Mouse (Mus musculus): ENCODE measurements around the gene 2310046K23Rik.
"Not testable (repeated sequence)": the region's sequence is repeated elsewhere in the genome, so short reads cannot be mapped to it uniquely, and the experiment has no call there.

The 2310046K23Rik gene

DNA sequence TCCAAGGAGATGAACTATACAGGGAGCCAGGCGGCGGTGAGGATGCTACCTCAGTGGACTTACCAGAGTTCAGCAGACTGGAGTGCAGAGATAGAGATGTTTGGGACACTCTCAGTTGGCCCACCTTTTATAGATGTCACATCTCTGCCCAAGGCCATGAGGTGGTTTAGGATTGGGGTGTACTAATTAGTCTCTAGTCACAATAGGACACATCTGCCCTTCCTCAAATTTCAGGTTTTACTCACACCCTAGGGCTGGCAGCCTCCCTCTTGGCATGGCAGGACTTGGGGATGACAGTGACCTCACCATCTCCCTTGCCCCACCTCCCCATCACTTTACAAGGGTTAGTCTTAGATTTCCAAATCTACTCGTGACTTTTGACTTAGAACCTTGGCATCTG is at the start of gene 2310046K23Rik:
TSS of gene 2310046K23Rik (minus strand) at position 101 of the 400 bp plus-strand sequence.
- no peak for DNase-seq (ENCODE audit: low read depth, low spot score)

DNA sequence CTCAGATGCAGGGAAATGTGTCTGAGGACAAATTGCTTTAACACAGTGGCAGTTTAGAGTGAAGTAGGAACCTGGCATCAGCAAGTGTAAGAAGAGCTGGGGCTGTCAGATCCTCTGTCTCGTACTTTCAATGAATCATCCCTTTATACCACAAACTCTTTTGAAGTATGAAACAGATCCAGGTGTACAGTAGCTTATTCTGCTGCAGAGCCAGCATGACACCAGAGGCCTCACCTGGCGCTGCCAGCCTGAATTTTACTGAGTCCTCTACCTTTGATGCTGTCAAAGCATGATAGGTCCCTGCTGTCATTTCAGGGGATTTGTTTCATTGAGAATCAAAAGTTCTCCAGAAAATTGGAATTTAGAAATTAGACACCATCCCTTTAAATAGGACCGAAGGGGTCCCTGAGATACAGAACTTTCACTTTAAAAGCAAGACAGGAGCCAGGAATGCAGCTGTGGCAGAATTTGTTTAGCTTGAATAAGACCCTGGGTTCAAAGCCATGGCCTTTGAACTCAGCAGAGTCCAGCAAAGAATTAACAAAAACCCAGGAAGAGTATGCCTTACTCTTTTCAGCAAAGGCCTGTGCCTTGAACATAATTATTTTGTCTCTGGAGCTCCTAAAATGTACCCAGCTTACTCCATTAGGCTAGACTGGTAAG is 49.0 kb upstream of the 2310046K23Rik start:
- DNase-seq (ENCODE audit: low read depth, low spot score): no peak

DNA sequence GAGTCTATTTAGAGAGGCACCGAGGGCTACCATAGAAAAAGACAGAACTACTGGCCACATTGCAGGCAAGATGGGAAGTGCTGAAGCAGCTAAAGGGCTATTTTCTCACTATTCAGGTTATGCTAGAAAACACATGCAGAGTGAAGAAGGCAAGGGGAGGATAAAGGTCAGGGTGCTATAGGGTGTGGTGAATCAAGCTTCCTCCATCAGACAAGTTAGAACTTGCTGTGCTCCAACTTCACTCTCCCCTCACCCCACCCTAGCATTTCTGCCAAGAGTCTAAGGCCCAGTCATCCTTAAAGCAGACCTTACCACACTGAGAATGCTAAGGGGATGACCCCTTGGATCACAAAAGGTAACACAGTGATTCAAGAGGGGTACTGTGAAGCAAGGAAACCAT is 45.2 kb upstream of the 2310046K23Rik start:
- DNase-seq (ENCODE audit: low read depth, low spot score): no peak

DNA sequence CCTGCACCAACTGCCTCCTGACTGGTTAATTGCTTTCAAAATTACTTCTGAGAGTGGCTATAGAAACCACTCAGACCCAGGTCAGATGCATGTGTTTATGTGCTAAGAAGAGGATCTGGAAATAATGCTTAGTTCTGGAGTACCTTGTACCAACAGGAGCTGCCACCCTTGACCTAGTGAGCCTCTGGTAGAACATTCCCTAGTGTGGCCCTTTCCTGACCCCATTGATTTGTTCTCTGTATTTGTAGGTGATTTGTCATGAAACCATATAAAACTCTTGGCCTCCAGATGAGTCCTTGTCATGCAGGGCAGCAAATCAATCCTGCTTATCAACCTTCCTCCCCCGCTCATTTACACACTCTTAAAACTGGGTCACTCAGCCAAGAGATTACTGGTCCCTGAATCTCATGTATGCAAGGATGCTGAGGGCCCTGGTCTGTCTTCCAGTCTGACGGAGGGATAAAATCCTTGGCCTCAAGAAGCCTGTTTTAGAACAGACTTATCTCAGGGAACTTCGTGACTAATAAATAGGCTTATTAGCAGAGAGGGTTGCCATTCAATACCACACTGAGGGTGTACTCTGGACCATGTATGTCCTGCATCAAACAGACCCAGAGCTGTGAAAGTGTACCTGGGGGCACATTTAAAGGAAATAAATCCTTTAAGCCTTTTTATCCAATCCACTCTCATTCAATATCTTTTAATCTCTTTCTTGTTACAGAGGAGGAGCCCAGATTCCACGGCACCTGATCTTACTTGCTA is 44.5 kb upstream of the 2310046K23Rik start:
- no peak for DNase-seq (ENCODE audit: low read depth, low spot score)

DNA sequence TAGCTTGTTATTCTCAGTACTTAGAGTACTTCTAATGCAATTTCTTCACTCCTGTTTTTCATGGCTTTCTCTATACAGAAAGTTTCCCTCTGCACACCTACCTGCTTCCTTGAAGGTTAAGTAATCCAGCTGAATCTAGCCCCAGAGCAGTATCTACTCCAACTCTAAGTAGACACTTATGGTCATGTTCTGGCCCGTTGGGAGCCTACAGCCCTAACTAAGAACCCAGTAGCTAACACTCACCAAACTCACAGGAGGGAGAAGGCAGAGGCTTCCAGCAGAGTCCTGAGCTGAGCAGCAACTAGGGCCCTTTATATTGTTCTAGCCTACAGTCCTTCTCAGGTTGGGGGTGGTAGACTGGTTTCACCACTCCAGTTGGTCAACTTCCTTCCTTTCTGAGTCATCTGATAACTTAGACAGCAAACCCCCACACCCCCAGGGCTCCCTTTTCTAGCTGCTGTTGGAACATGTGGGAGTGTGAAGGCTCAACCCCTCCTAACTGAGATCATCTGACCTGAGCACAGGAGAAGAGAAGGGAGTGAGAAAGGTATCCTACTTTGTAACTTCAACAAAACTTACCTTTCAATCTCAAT is 39.2 kb upstream of the 2310046K23Rik start, which contains the start of gene Ivl:
TSS of gene Ivl (minus strand) at position 287 of the 593 bp plus-strand sequence.
- no peak for DNase-seq (ENCODE audit: low read depth, low spot score)

DNA sequence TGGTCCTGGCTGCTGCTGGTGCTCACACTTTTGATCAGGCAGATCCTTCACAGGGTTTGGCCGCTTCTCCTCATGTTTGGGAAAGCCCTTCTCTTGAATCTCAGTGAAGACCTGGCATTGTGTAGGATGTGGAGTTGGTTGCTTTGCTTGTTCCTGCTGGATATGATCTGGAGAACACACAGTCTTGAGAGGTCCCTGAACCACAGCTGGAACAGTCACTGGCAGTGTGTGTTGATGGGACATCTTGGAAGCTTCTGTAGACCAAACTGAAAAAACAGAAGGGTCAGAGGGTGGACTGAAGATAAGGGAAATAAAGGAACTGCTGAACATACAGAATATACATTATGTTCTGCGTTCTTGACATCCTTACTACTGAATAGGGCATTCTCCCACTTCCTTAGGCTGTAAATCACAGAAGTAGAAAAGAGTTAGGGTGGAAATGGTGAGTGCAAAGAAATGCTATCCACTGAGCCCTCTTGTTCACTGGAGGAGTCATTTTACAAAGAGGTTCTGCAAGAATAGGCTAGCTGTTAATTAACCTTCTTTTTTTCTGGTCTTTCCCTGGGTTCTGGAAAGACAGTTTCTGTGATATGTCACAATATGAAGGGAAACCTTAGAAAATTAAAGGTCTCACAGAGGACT is 38.3 kb upstream of the 2310046K23Rik start:
- no peak for DNase-seq (ENCODE audit: low read depth, low spot score)

DNA sequence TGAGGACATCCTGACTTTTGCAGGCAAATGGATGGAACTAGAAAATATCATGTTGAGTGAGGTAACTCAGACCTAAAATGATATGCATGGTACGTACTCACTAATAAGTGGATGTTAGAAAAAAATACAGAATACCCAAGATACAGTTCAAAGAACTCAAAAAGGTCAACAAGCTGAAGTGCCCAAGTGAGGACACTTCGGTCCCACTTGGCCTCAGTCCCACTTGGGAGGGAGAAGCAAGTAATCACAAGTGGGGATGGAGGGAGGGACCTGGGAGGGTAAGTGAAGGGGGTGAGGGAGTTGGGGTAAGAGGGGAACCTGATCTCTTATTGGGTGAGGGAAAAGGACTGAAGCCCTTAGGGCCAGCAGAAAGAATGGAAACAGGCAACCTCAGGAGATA is 34.4 kb upstream of the 2310046K23Rik start:
- DNase-seq (ENCODE audit: low read depth, low spot score): no peak

DNA sequence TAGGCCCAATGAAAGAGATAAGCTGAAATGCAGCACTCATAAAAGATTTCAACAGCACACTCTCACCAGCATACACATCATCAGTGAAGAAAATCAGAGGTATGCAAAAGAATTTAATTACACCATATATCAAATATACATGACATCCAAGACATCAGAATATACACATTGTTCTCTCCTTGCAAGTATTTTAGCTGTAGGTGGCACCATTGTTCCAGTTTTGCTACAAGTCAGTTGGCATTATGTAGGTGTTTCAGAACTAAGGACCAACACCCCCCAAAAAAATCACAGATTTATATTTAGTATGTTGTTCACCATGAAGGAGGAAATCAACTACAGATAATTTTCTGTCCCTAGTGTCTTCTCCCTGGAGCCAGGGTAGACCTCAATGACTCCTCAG is 31.1 kb upstream of the 2310046K23Rik start:
- DNase-seq (ENCODE audit: low read depth, low spot score): no peak

GRCm38 (mm10) chr3:92512325-92512724 is 22.0 kb downstream of the 2310046K23Rik start:
- DNase-seq (ENCODE audit: low read depth, low spot score): no peak

DNA sequence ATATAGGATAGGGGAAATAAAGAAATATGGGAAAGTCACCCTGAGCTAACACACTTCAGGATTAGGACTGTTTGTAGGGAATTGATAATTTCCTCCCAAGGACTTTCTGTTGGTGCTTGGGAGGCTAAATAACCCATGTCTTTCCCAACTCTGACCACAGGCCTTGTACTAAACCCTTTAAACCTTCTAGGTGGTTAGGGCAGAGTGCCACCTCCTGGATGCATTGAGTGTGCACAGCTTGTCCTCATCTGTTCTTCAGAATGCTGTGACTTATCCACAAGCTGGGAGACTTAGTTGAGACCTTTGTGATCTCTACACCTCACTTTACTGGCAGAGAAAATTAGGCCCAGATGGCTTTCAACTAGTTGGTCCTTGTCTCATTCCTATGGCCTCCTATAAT is 23.5 kb downstream of the 2310046K23Rik start:
- peak; percentile 8 for DNase-seq (ENCODE audit: low read depth, low spot score)

GRCm38 (mm10) chr3:92508185-92508584 is 26.1 kb downstream of the 2310046K23Rik start:
- DNase-seq (ENCODE audit: low read depth, low spot score): no peak

- no peak for DNase-seq (ENCODE audit: low read depth, low spot score)
Measured at GRCm38 (mm10) chr3:92503528-92503927, 30.8 kb downstream of the 2310046K23Rik start.

- DNase-seq (ENCODE audit: low read depth, low spot score): no peak
Measured at GRCm38 (mm10) chr3:92500393-92500792, 33.9 kb downstream of the 2310046K23Rik start, which contains the start of gene Sprr4. TSS of gene Sprr4 (minus strand) at chr3:92500493.

DNA sequence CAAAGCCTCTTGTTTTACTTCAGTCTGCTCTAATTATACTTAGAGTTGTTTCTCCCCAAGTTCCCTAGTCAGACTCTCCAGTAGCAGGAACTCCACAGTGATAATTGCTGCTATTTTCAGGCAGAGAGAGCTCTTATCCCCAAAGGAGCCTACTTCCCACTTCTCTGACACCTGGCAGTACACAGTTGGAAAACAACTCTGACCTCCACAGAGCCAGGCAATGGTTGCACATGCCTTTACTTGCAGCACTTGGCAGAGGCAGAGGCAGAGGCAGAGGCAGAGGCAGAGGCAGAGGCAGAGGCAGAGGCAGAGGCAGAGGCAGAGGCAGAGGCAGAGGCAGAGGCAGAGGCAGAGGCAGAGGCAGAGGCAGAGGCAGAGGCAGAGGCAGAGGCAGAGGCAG is 44.0 kb downstream of the 2310046K23Rik start:
- DNase-seq (ENCODE audit: low read depth, low spot score): not testable (repeated sequence)

DNA sequence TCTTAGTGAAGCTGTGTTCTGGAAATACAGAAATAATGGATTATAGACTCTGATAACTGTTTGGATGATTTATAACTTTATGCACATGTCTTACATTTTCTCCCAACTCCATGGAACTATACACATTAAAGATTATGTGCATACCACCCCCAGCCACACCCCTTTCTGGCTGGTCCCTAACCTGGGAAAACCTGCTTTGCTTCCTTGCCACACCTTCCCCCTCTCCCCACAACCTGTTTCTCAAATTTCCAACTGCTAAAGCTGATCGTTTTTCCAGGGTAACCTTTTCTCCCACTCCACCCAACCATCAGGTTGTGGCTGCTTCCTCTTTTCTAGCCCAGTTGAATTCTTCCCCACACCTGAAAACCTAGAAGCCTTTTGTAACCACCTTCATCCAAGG is 48.0 kb downstream of the 2310046K23Rik start:
- no peak for DNase-seq (ENCODE audit: low read depth, low spot score)

GRCm38 (mm10) chr3:92485863-92486262 is 48.4 kb downstream of the 2310046K23Rik start, which contains the start of gene Sprr1a:
TSS of gene Sprr1a (minus strand) at chr3:92485895.
- DNase-seq (ENCODE audit: low read depth, low spot score): no peak
